Mouse (Mus musculus) kidney, postnatal 36 days (tissue): ENCODE results near the gene Syt2.
A peak's percentile ranks its signal among the peaks of the same experiment; 100 is the strongest.

Experiments
- DNase-seq, 2 experiments: peaks; one replicate each; pipeline ENCODE4 v3.0.0; 2021 to 2022; ENCODE audit warnings: mixed read lengths in 2 of 2

Gene Syt2

GRCm38 (mm10) chr1:134774728-134775287 lies 128.3 kb downstream of the Syt2 start:
- DNase-seq, result peak; percentile 63 to 70

DNA sequence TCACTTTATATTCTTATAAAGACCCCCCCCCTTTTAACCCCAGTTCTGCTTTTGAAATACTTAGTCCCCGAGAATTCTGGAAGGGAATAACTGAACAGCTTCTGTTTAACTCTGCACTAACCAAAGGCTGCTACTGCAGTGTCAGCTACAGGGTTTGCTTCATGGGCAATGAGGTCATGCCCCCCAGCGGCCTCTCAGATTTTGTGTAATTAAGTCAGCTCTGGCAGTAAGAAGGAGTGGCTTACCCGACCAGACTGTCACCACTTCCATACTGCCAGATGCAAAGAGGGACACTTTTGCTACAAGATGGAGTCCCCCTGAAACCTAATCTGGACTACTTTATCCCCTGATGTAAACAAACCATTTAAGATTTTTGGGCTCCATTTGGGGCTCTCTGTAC lies 129.2 kb downstream of the Syt2 start:
- no peak for DNase-seq

- DNase-seq, result no peak
These were observed 130.9 kb downstream of the Syt2 start for GRCm38 (mm10) chr1:134777201-134777885.

DNA sequence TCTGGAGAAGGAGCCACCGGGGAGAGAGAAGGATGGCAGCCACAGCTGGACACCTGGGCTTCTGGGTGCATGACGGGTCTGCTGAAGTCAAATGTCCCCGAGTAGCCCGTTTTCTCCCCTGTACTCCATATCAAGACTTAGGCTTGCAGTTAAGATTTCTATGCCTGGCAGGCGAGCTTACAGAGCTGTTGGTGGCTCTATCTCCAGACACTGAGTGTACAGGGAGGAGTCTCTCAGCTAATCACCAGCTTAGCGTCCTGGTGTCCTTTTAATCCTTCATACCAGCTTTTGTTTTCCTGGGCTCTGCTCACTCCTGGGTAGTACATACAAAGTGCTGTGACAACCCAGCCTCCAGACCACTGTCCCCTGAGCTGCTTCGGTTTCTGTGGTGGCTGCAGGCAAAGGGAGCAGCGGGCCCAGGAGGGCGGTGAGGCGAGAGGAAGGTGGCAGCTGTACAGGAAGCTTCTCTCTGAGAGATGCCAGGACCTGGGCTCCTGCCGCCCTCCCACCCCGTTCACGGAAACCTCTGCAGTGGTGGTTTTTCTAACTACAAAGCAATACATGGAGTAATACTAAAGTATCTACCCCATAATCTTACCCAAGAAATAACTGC lies 131.6 kb downstream of the Syt2 start:
- DNase-seq, result no peak

DNA sequence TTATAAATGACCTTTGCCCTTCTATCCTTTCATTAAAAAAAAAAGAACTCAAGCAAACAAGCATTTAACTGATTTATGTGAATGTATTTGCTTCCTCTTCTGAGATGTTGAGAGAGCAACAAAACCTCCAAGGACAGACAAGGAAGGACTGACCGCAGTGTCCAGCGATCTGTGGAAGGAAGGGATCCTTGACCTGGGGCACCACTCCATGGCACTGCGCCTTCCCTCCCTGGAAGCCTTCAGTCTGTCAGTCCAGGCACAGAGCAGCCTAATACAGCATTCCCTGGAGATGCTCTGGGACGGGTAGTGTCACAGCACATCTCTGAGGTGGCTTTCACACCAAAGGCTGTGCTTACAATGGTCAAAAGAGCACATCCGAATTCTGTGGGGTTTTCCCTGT lies 136.3 kb downstream of the Syt2 start:
- no peak for DNase-seq

DNA sequence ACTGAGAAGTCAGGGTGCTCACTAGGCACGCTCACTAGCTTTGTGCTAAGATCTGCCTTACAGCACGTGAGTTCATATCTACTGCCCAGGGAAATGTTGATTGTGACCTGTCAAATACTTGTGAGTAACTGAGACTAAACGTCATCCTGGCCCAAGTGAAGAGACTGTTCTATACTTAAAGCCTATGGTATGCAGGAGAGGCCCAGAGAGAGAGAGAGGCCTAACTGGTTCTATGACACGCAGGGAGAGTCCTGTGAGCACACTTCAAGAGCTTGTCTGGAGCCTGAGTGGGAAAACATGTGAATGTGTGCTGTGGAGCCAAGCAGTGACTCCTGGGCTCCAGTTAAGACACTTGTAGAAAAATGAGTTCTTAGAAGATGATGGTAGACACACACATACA lies 137.5 kb downstream of the Syt2 start:
- DNase-seq, result no peak

DNA sequence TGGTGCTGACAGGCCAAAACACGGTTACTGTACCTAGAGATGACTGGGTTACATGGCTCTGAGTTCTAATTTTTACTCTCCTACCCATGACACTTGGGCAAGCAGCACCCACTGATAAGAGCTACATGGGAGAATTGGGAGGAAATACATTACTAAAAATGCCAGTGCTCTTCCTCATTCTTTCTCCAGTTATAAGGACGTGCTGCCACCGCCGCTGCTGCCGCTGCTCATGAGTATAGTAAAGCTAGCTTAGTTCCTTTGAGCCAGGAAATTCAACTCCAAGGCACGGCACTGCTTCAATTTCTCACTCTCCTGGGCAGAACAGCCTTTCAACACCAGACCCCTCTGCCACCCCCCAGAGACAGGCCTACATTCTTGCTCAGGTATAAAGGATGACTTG lies 138.0 kb downstream of the Syt2 start:
- no peak for DNase-seq

DNA sequence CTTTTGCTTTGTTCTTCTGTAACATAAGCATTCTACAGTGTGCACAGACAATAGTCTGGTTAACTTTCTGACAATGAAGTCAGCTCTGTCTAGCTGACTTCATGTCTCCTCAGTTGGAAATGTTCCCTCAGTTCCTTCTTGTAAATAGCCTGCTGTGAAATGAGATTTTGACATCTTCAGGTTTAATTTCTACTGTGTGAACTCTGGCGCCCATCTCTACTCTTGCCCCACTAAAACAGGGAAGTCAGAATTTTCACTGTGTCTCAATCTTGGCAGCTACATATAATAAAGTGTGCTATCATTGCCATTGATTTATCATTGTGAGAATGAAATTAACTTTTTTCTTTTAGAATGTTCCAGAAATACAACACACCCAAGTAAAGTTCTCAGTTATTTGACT lies 138.4 kb downstream of the Syt2 start:
- no peak for DNase-seq

- no peak for DNase-seq
These were observed 141.6 kb downstream of the Syt2 start for GRCm38 (mm10) chr1:134788096-134788495.

DNA sequence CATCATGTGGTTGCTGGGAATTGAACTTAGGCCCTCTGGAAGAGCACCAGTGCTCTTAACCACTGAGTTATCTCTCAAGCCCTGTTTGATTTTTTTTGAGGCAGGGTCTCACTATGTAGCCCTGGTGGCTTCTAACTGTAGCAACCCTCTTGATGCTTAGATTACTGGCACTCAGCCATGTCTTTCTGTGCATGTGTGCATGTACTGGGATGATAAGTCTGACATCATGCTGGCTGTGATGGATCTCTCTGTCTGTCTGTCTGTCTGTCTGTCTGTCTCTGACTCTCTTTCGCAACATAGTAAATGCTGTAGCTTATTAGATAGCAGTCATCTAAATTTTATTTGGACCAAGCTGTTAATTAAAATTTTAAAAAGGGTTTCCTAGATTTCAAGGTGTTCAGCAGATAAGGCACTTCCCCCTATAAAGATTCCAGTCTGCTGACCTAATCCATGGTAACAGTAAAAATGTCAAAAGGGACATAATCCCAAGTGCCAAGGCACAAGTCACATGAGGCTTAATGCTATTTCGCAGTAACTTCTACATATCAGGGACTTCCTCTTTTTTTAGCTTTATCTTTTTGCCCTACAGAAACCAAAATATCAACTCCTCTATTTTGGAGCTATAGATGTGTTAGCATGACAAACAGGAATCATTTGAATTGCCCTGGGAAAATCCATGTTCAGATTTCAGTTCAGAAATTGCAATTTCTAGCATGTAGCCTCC lies 144.4 kb downstream of the Syt2 start:
- no peak for DNase-seq

DNA sequence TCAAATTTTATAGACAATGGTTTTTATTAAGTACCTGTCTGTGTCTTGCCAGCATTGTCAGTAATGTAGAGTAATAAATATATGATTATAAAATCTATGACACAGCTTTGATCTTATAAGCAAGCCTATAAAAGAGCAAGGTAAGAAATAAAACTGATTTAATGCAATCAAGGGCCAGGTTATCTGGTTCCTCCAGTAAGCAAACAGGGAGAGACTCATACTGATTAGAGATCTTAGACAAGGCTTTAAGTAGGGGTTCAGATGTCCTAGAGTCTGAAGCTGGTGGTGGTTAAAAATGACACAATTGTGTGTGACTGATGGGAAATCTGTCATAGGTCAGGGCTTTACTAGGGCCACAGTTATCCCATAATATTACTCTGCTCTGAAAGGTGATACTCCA lies 145.0 kb downstream of the Syt2 start:
- no peak for DNase-seq

DNA sequence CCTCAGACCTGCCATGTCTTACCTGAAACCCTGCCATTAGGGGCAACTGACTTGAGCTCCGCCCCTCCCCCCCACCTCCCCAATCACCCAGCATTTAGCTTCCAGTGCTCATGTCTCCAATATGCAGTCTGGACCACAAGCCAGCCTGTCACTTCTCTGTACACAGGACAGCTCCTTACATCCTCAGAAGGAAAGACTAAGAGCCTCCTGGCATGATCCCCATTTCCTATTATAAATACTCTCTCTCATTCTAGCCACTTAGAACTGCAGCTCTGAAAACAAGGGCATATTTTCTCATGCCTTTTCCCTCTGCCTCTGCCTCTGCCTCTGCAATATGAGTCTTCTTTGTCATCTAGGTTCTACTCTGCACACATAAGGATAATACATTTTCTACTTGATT lies 149.6 kb downstream of the Syt2 start:
- DNase-seq, result no peak

- no peak for DNase-seq
These were observed 150.1 kb downstream of the Syt2 start for GRCm38 (mm10) chr1:134796536-134796935.

- DNase-seq, result no peak
These were observed 155.3 kb downstream of the Syt2 start for GRCm38 (mm10) chr1:134801758-134802157.

- DNase-seq, result peak; percentile 70 to 76
These were observed 157.0 kb downstream of the Syt2 start for GRCm38 (mm10) chr1:134803286-134804117.

- DNase-seq, result no peak
These were observed 157.9 kb downstream of the Syt2 start for GRCm38 (mm10) chr1:134804373-134804772.

GRCm38 (mm10) chr1:134805471-134805870 lies 159.0 kb downstream of the Syt2 start:
- no peak for DNase-seq
